Mouse (Mus musculus) spleen, adult 2 months (tissue): Measurements from ENCODE around the gene Hsd17b14.

Experiments
- CTCF ChIP-seq: fragments of 200-500 bp; IDR thresholded peaks from 2 replicates; pipeline ENCODE4 v1.5.1; 2011; ENCODE audit warnings: mild to moderate bottlenecking, inconsistent platforms; ENCODE audit not compliant: insufficient read depth, insufficient read length, insufficient replicate concordance; ENCODE audit errors: extremely low read depth
- POLR2A ChIP-seq: fragments of 200-500 bp; IDR thresholded peaks from 2 replicates; pipeline ENCODE4 v1.6.1; 2011; ENCODE audit warnings: low read depth, low read length, inconsistent platforms

DNA sequence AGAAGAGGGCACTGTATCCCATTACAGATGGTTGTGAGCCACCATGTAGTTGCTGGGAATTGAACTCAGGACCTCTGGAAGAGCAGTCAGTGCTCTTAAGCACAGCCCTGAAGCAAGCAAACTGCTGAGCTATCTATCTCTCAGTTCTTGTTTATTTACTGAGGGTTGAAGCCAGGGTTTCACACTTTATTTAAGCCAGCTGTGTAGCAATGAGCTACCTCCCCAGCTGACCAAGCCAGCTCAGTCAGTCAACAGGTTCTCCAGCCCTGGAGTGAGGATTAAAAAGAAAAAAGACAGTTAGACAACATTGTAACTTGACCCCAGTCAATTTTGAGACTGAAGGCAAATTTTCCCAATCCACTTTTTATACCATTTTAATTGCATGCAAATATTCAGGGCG, 19.0 kb upstream of the Hsd17b14 start:
- TF ChIP-seq POLR2A: no peak
- no peak for TF ChIP-seq CTCF
